Mouse (Mus musculus) limb, embryonic 14.5 days (tissue): Measurements from ENCODE around the gene Tmem19. TPM values are rescaled to one million over a fixed set of nuclear protein-coding genes. Genes with fewer than 3 reads are reported as not detected.
A peak's percentile ranks its signal among the peaks of the same experiment; 100 is the strongest.
"Not testable (repeated sequence)": the region's sequence is repeated elsewhere in the genome, so short reads cannot be mapped to it uniquely, and the experiment has no call there.

Source experiments
- ATAC-seq: fragments of 200-750 bp; cut with Nextera tagmentation; 2 replicates; pipeline ENCODE4 v1.8.0; 2017; ENCODE audit warnings: low read depth, moderate number of reproducible peaks, moderate TSS enrichment; ENCODE audit not compliant: low FRiP score
- DNase-seq: peaks from one replicate; pipeline ENCODE4 v3.0.0-alpha.2; 2015; ENCODE audit warnings: low spot score
- H3K27ac ChIP-seq: fragments of 300-500 bp; sonication (generic); replicated peaks from 2 replicates; pipeline ENCODE4 v1.5.1; 2014; ENCODE audit warnings: low read depth, mild to moderate bottlenecking, low read length, moderate library complexity, mixed read lengths
- H3K27me3 ChIP-seq: fragments of 300-500 bp; sonication (generic); 2 replicates; pipeline ENCODE4 v1.6.1; 2014; ENCODE audit warnings: low read length, mixed read lengths; ENCODE audit not compliant: control insufficient read depth, insufficient read depth
- H3K36me3 ChIP-seq: fragments of 300-500 bp; sonication (generic); 2 replicates; pipeline ENCODE4 v1.6.1; 2014; ENCODE audit warnings: mild to moderate bottlenecking, low read length, moderate library complexity, mixed read lengths; ENCODE audit not compliant: control insufficient read depth, insufficient read depth
- H3K4me1 ChIP-seq: fragments of 300-500 bp; sonication (generic); 2 replicates; pipeline ENCODE4 v1.6.1; 2014; ENCODE audit warnings: antibody characterized with exemption, low read length, mixed read lengths; ENCODE audit not compliant: control insufficient read depth, insufficient read depth
- H3K4me2 ChIP-seq: fragments of 300-500 bp; sonication (generic); replicated peaks from 2 replicates; pipeline ENCODE4 v1.6.1; 2014; ENCODE audit warnings: low read depth, mild to moderate bottlenecking, low read length, moderate library complexity; ENCODE audit not compliant: severe bottlenecking
- H3K4me3 ChIP-seq: fragments of 300-500 bp; sonication (generic); replicated peaks from 2 replicates; pipeline ENCODE4 v1.5.1; 2014; ENCODE audit warnings: low read length
- H3K9ac ChIP-seq: fragments of 300-500 bp; sonication (generic); 2 replicates; pipeline ENCODE4 v1.6.1; 2014; ENCODE audit warnings: mild to moderate bottlenecking, low read depth, low read length, moderate library complexity; ENCODE audit not compliant: severe bottlenecking
- H3K9me3 ChIP-seq: fragments of 300-500 bp; sonication (generic); 2 replicates; pipeline ENCODE4 v1.6.1; 2016; ENCODE audit warnings: low read length; ENCODE audit not compliant: control insufficient read depth
- POLR2A ChIP-seq: fragments of 200-500 bp; IDR thresholded peaks from 2 replicates; pipeline ENCODE4 v1.8.0; 2012; ENCODE audit warnings: inconsistent platforms, mild to moderate bottlenecking, moderate library complexity, borderline replicate concordance; ENCODE audit not compliant: insufficient read depth, insufficient read length; ENCODE audit errors: extremely low read depth
- WGBS: fragments of 180-500 bp; shearing (Covaris S2); extraction: QIAGEN DNeasy Blood & Tissue Kit; methylation state at CpG from one replicate; pipeline ENCODE4 v1.1.7; 2014; 5-methylcytosine and 5-hydroxymethylcytosine counted together
- polyA plus RNA-seq, 2 experiments: library from polyadenylated mRNA; depleted of rRNA in 1 of 2; stranded (reverse) in 1 of 2; unstranded in 1 of 2; fragments of >200 nt; fragmentation: Nextera tagmentation in 1 of 2; extraction: Ambion mirVana in 1 of 2; gene quantifications; 2 replicates each; pipeline versions ENCODE4 v1.2.1 to v1.2.3; 2012 to 2014

The Tmem19 gene
- polyA plus RNA-seq, 2 experiments: 18.2 to 26.4 TPM

- no peak for ATAC-seq
- H3K4me3 ChIP-seq: no peak overlapping the region
- WGBS: 7% methylated on average over 6 of the region's 6 CpGs
- no peaks in the 10 kb centered on the region for H3K27me3 ChIP-seq
- DNase-seq: peak; percentile 74
- no peaks in the 10 kb centered on the region for H3K36me3 ChIP-seq
- no peak for TF ChIP-seq POLR2A
- no peaks in the 10 kb centered on the region for H3K4me1 ChIP-seq
- no peak overlapping the region for H3K9ac ChIP-seq
- no peaks in the 10 kb centered on the region for H3K9me3 ChIP-seq
- H3K27ac ChIP-seq: no peak overlapping the region
- H3K4me2 ChIP-seq: no peak overlapping the region
Measured at GRCm38 (mm10) chr10:115323295-115323694, 39.0 kb downstream of the Tmem19 start.

- no peak for DNase-seq
- no peak for TF ChIP-seq POLR2A
- ATAC-seq: no peak
- Histone ChIP-seq H3K27ac (no peak overlapping the region), H3K9ac (no peak overlapping the region), H3K4me1 (no peaks in the 10 kb centered on the region), H3K4me3 (no peak overlapping the region), H3K36me3 (no peaks in the 10 kb centered on the region), H3K27me3 (no peaks in the 10 kb centered on the region), H3K9me3 (no peaks in the 10 kb centered on the region), H3K4me2 (no peak overlapping the region)
- WGBS: 83% methylated on average over 5 of the region's 5 CpGs
Measured at GRCm38 (mm10) chr10:115321317-115322035, 40.8 kb downstream of the Tmem19 start.

GRCm38 (mm10) chr10:115318388-115318787, 43.9 kb downstream of the Tmem19 start:
- H3K9ac ChIP-seq, ATAC-seq, H3K27me3 ChIP-seq, DNase-seq, H3K4me1 ChIP-seq, H3K9me3 ChIP-seq, H3K36me3 ChIP-seq, H3K27ac ChIP-seq, H3K4me2 ChIP-seq, H3K4me3 ChIP-seq: not testable (repeated sequence)
- 58% methylated on average over 3 of the region's 3 CpGs for WGBS

GRCm38 (mm10) chr10:115316313-115316712, 46.0 kb downstream of the Tmem19 start:
- DNase-seq: no peak
- TF ChIP-seq POLR2A: no peak

GRCm38 (mm10) chr10:115315473-115316171, 46.7 kb downstream of the Tmem19 start, which contains the start of gene Rab21:
Gene Rab21, minus strand, starts transcription at chr10:115315594.
- Histone ChIP-seq H3K4me1 (peaks cover 8% of the 10 kb centered on the region), H3K4me2 (peak within 1 kb of the TSS; percentile 90), H3K27me3 (no peaks in the 10 kb centered on the region), H3K9me3 (no peaks in the 10 kb centered on the region), H3K4me3 (peak within 1 kb of the TSS; percentile 87), H3K9ac (peak within 1 kb of the TSS; percentile 85), H3K36me3 (no peaks in the 10 kb centered on the region), H3K27ac (peak within 1 kb of the TSS; percentile 90)
- ATAC-seq (peak; percentile 94), DNase-seq (peak; percentile 88)
- WGBS: under 1% methylated on average over 40 of the region's 48 CpGs
- peak; percentile 96 for TF ChIP-seq POLR2A

More at GRCm38 (mm10) chr10:115316313-115316712, 46.0 kb downstream of the Tmem19 start:
- H3K4me3 ChIP-seq: peak overlapping the region; percentile 87
- H3K4me1 ChIP-seq: peaks cover 8% of the 10 kb centered on the region
- 64% methylated on average over 11 of the region's 11 CpGs for WGBS
- peak overlapping the region; percentile 90 for H3K4me2 ChIP-seq
- H3K27me3 ChIP-seq: no peaks in the 10 kb centered on the region
- ATAC-seq: no peak
- H3K9ac ChIP-seq: peak overlapping the region; percentile 85
- H3K9me3 ChIP-seq: no peaks in the 10 kb centered on the region
- H3K27ac ChIP-seq: peak overlapping the region; percentile 90
- no peaks in the 10 kb centered on the region for H3K36me3 ChIP-seq
